Mouse (Mus musculus): ENCODE results near the gene Mapk14.

DNA sequence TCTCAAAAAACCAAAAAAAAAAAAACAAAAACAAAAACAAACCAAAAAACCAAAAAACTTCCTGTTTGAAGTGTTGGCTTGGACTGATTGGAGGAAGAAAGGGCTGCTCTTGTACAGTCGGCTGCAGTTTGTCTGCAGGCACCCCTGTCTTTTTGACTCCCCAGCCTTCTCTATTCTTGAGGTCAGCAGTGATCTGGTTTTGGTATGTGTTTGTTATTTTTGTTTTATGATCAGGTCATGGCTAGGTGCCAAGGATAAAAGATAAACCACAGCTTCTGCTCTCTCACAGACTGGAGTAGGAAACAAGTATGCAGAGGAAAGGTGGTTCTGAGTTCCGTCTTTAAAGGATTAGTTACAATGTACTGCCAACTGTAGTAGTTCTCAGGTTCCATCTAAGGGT, 11.5 kb downstream of the Mapk14 start:
- TF ChIP-seq POLR2A (IDR thresholded peaks at IDR 0.05; ENCODE audit: insufficient read depth, low read depth, low read length) (no peak), CTCF (IDR thresholded peaks at IDR 0.05) (no peak)
